Mouse (Mus musculus) MEL (cell line): Measurements from ENCODE around the gene Eprs. TPM values are rescaled to one million over a fixed set of nuclear protein-coding genes. Genes with fewer than 3 reads are reported as not detected.

Experiments used
- DNase-seq: peaks from one replicate; pipeline ENCODE4 v3.0.0; 2011; ENCODE audit warnings: low read depth, low spot score
- H3K27ac ChIP-seq: 2 replicates; pipeline ENCODE4 v1.5.1; 2012; ENCODE audit warnings: low read depth, mild to moderate bottlenecking, control low read depth, low read length, moderate library complexity; ENCODE audit not compliant: control insufficient read depth
- H3K27me3 ChIP-seq, 2 experiments: fragments of 150-350 bp in 1 of 2; sonication (generic) in 1 of 2; 2 replicates each; pipeline ENCODE4 v1.6.1; 2012; ENCODE audit warnings: low read length in 2 of 2, mild to moderate bottlenecking in 2 of 2, improper control_type of control experiment in 1 of 2, moderate library complexity in 1 of 2; ENCODE audit not compliant: insufficient read depth in 2 of 2, control insufficient read depth in 1 of 2
- H3K36me3 ChIP-seq, 2 experiments: 2 replicates each; pipeline ENCODE4 v1.6.1; 2012 to 2014; ENCODE audit warnings: low read length in 2 of 2, improper control_type of control experiment in 1 of 2, inconsistent platforms in 1 of 2, mild to moderate bottlenecking in 1 of 2; ENCODE audit not compliant: insufficient read depth in 2 of 2, control insufficient read depth in 1 of 2
- H3K4me1 ChIP-seq, 2 experiments: fragments of 150-350 bp in 1 of 2; sonication (generic) in 1 of 2; 2 replicates each; pipeline ENCODE4 v1.6.1; 2012; ENCODE audit warnings: low read length in 2 of 2, improper control_type of control experiment in 1 of 2, mild to moderate bottlenecking in 1 of 2; ENCODE audit not compliant: insufficient read depth in 2 of 2, control insufficient read depth in 1 of 2
- H3K4me3 ChIP-seq, 2 experiments: fragments of 150-350 bp in 1 of 2; sonication (generic) in 1 of 2; 2 replicates each; pipeline ENCODE4 v1.5.1; 2012; ENCODE audit warnings: low read depth in 2 of 2, low read length in 2 of 2, mild to moderate bottlenecking in 2 of 2, moderate library complexity in 2 of 2, control low read depth in 1 of 2, improper control_type of control experiment in 1 of 2; ENCODE audit not compliant: control insufficient read depth in 1 of 2, insufficient read depth in 1 of 2
- H3K79me2 ChIP-seq: 2 replicates; pipeline ENCODE4 v1.6.1; 2012; ENCODE audit warnings: mild to moderate bottlenecking, low read length, moderate library complexity; ENCODE audit not compliant: control insufficient read depth, poor library complexity, insufficient read depth
- H3K9ac ChIP-seq: 2 replicates; pipeline ENCODE4 v1.6.1; 2012; ENCODE audit warnings: low read depth, mild to moderate bottlenecking, control low read depth, low read length, moderate library complexity; ENCODE audit not compliant: control insufficient read depth, poor library complexity, severe bottlenecking
- H3K9me3 ChIP-seq: fragments of 150-350 bp; sonication (generic); replicated peaks from 2 replicates; pipeline ENCODE4 v1.6.1; 2012; ENCODE audit warnings: mild to moderate bottlenecking, low read length, improper control_type of control experiment, moderate library complexity; ENCODE audit not compliant: insufficient read depth
- BHLHE40 ChIP-seq: IDR thresholded peaks from 2 replicates; pipeline ENCODE4 v1.6.1; 2012; ENCODE audit warnings: low read depth, mild to moderate bottlenecking, inconsistent platforms, low read length, improper control_type of control experiment, borderline replicate concordance
- CHD1 ChIP-seq: IDR thresholded peaks from 2 replicates; pipeline ENCODE4 v1.6.1; 2012; ENCODE audit warnings: low read depth, mild to moderate bottlenecking, inconsistent platforms, low read length, improper control_type of control experiment
- CTCF ChIP-seq, 3 experiments: IDR thresholded peaks in 2 of 3; conservative IDR thresholded peaks in 1 of 3; 2 replicates each; pipeline ENCODE4 v1.5.1; 2011 to 2012; ENCODE audit warnings: low read length in 3 of 3, low read depth in 2 of 3, mild to moderate bottlenecking in 2 of 3, improper control_type of control experiment in 1 of 3, inconsistent platforms in 1 of 3, mixed read lengths in 1 of 3, moderate library complexity in 1 of 3; ENCODE audit not compliant: control insufficient read depth in 1 of 3, insufficient read depth in 1 of 3, poor library complexity in 1 of 3, severe bottlenecking in 1 of 3
- ELF1 ChIP-seq: IDR thresholded peaks from 2 replicates; pipeline ENCODE4 v1.6.1; 2014; ENCODE audit warnings: low read depth, mild to moderate bottlenecking, inconsistent platforms, low read length, improper control_type of control experiment, moderate library complexity
- EP300 ChIP-seq, 2 experiments: IDR thresholded peaks; 2 replicates each; pipeline ENCODE4 v1.6.1; 2011; ENCODE audit warnings: improper control_type of control experiment in 2 of 2, low read length in 2 of 2, low read depth in 1 of 2, mild to moderate bottlenecking in 1 of 2
- ETS1 ChIP-seq: IDR thresholded peaks from 2 replicates; pipeline ENCODE4 v1.6.1; 2012; ENCODE audit warnings: low read depth, mild to moderate bottlenecking, inconsistent platforms, low read length, improper control_type of control experiment, moderate library complexity
- GABPA ChIP-seq: IDR thresholded peaks from 2 replicates; pipeline ENCODE4 v1.6.1; 2012; ENCODE audit warnings: low read depth, mild to moderate bottlenecking, inconsistent platforms, low read length, improper control_type of control experiment, moderate library complexity
- HCFC1 ChIP-seq: IDR thresholded peaks from 2 replicates; pipeline ENCODE4 v1.6.1; 2012; ENCODE audit warnings: low read depth, mild to moderate bottlenecking, inconsistent platforms, low read length, improper control_type of control experiment, moderate library complexity
- JUND ChIP-seq: IDR thresholded peaks from 2 replicates; pipeline ENCODE4 v1.6.1; 2011; ENCODE audit warnings: low read depth, mild to moderate bottlenecking, improper control_type of control experiment, low read length
- KAT2A ChIP-seq: conservative IDR thresholded peaks from 2 replicates; pipeline ENCODE4 v1.6.1; 2012; ENCODE audit warnings: low read depth, low read length, improper control_type of control experiment, inconsistent platforms
- MAFK ChIP-seq: IDR thresholded peaks from 2 replicates; pipeline ENCODE4 v1.6.1; 2011; ENCODE audit warnings: low read depth, mild to moderate bottlenecking, low read length, improper control_type of control experiment, borderline replicate concordance
- MAX ChIP-seq: IDR thresholded peaks from 2 replicates; pipeline ENCODE4 v1.6.1; 2011; ENCODE audit warnings: low read length, improper control_type of control experiment
- MAZ ChIP-seq: IDR thresholded peaks from 2 replicates; pipeline ENCODE4 v1.6.1; 2012; ENCODE audit warnings: low read depth, mild to moderate bottlenecking, inconsistent platforms, low read length, improper control_type of control experiment
- MEF2A ChIP-seq: IDR thresholded peaks from 2 replicates; pipeline ENCODE4 v1.6.1; 2014; ENCODE audit warnings: low read depth, mild to moderate bottlenecking, inconsistent platforms, low read length, improper control_type of control experiment; ENCODE audit not compliant: poor library complexity, insufficient replicate concordance, severe bottlenecking; ENCODE audit errors: extremely low read depth
- MXI1 ChIP-seq: IDR thresholded peaks from 2 replicates; pipeline ENCODE4 v1.6.1; 2011; ENCODE audit warnings: mild to moderate bottlenecking, low read depth, low read length, improper control_type of control experiment
- MYB ChIP-seq: IDR thresholded peaks from 2 replicates; pipeline ENCODE4 v1.6.1; 2011; ENCODE audit warnings: mild to moderate bottlenecking, low read depth, low read length, improper control_type of control experiment
- MYC ChIP-seq: IDR thresholded peaks from 2 replicates; pipeline ENCODE4 v1.6.1; 2011; ENCODE audit warnings: low read depth, mild to moderate bottlenecking, low read length, improper control_type of control experiment, moderate library complexity
- NELFE ChIP-seq: IDR thresholded peaks from 2 replicates; pipeline ENCODE4 v1.6.1; 2011; ENCODE audit warnings: low read depth, low read length, improper control_type of control experiment
- NRF1 ChIP-seq: IDR thresholded peaks from 2 replicates; pipeline ENCODE4 v1.6.1; 2014; ENCODE audit warnings: low read depth, mild to moderate bottlenecking, inconsistent platforms, low read length, improper control_type of control experiment, moderate library complexity; ENCODE audit not compliant: poor library complexity, insufficient read depth, severe bottlenecking
- POLR2A ChIP-seq, 2 experiments: IDR thresholded peaks; 2 replicates each; pipeline ENCODE4 v1.6.1; 2011 to 2012; ENCODE audit warnings: low read length in 2 of 2, mild to moderate bottlenecking in 2 of 2, control low read depth in 1 of 2, improper control_type of control experiment in 1 of 2, low read depth in 1 of 2, moderate library complexity in 1 of 2; ENCODE audit not compliant: control insufficient read depth in 1 of 2, insufficient read depth in 1 of 2, poor library complexity in 1 of 2
- POLR2AphosphoS2 ChIP-seq: IDR thresholded peaks from 2 replicates; pipeline ENCODE4 v1.6.1; 2011; ENCODE audit warnings: low read length, improper control_type of control experiment
- POLR2AphosphoS5 ChIP-seq: IDR thresholded peaks from 2 replicates; pipeline ENCODE4 v1.6.1; 2012; ENCODE audit warnings: low read depth, borderline replicate concordance, mild to moderate bottlenecking, inconsistent platforms, low read length, moderate library complexity, mixed read lengths
- RCOR1 ChIP-seq: IDR thresholded peaks from 2 replicates; pipeline ENCODE4 v1.6.1; 2012; ENCODE audit warnings: low read depth, mild to moderate bottlenecking, inconsistent platforms, low read length, improper control_type of control experiment
- SIN3A ChIP-seq: IDR thresholded peaks from 2 replicates; pipeline ENCODE4 v1.6.1; 2012; ENCODE audit warnings: low read length, improper control_type of control experiment, inconsistent platforms
- SMC3 ChIP-seq: IDR thresholded peaks from 2 replicates; pipeline ENCODE4 v1.6.1; 2011; ENCODE audit warnings: low read depth, low read length, improper control_type of control experiment
- TCF12 ChIP-seq: IDR thresholded peaks from 2 replicates; pipeline ENCODE4 v1.6.1; 2014; ENCODE audit warnings: low read depth, mild to moderate bottlenecking, inconsistent platforms, low read length, improper control_type of control experiment, moderate library complexity
- UBTF ChIP-seq: IDR thresholded peaks from 2 replicates; pipeline ENCODE4 v1.6.1; 2012; ENCODE audit warnings: low read depth, mild to moderate bottlenecking, inconsistent platforms, low read length, improper control_type of control experiment, moderate library complexity, borderline replicate concordance; ENCODE audit not compliant: insufficient read depth
- USF1 ChIP-seq: IDR thresholded peaks from 2 replicates; pipeline ENCODE4 v1.6.1; 2014; ENCODE audit warnings: low read depth, mild to moderate bottlenecking, inconsistent platforms, low read length, improper control_type of control experiment, moderate library complexity
- ZC3H11A ChIP-seq: IDR thresholded peaks from 2 replicates; pipeline ENCODE4 v1.6.1; 2012; ENCODE audit warnings: low read depth, mild to moderate bottlenecking, inconsistent platforms, low read length, improper control_type of control experiment
- ZKSCAN1 ChIP-seq: IDR thresholded peaks from 2 replicates; pipeline ENCODE4 v1.6.1; 2012; ENCODE audit warnings: low read depth, mild to moderate bottlenecking, inconsistent platforms, low read length, improper control_type of control experiment, moderate library complexity
- ZMIZ1 ChIP-seq: IDR thresholded peaks from 2 replicates; pipeline ENCODE4 v1.6.1; 2012; ENCODE audit warnings: low read depth, mild to moderate bottlenecking, inconsistent platforms, low read length, improper control_type of control experiment, moderate library complexity
- polyA plus RNA-seq, 2 experiments: library from polyadenylated mRNA; stranded (reverse) in 1 of 2; unstranded in 1 of 2; fragments of >175 nt in 1 of 2; fragments of >200 nt in 1 of 2; gene quantifications; 2 replicates each; pipeline versions ENCODE4 v1.2.1 to v1.2.4; 2012; ENCODE audit warnings: low replicate concordance in 2 of 2, low read depth in 1 of 2; ENCODE audit not compliant: insufficient read length in 2 of 2, insufficient read depth in 1 of 2, missing spikeins in 1 of 2
- total RNA-seq: library from RNA; depleted of rRNA; stranded (reverse); fragments of 300-350 nt; gene quantifications from 2 replicates; pipeline ENCODE4 v1.2.3, GENCODE M21; 2012; rRNA removed

Eprs gene
- total RNA-seq (177 and 197 TPM in 2 replicates), polyA plus RNA-seq (100 to 1,000 TPM; 177 to 355 TPM)

- peak; percentile 99 for DNase-seq
These were observed at the start of gene Eprs for GRCm38 (mm10) chr1:185362677-185363520. Eprs (plus strand) TSS chr1:185363044.

GRCm38 (mm10) chr1:185314546-185314945 lies 48.3 kb upstream of the Eprs start:
- H3K79me2 ChIP-seq = no peaks in the 10 kb centered on the region
- H3K27ac ChIP-seq = no peak overlapping the region
- no peaks in the 10 kb centered on the region for H3K27me3 ChIP-seq
- peaks cover 0 to 14% of the 10 kb centered on the region in 2 experiments; a peak in 2 of 4 replicates for H3K36me3 ChIP-seq
- H3K4me3 ChIP-seq = no peak overlapping the region
- no peak for DNase-seq
- no peaks in the 10 kb centered on the region for H3K9me3 ChIP-seq
- no peaks in the 10 kb centered on the region for H3K4me1 ChIP-seq
- H3K9ac ChIP-seq = no peak overlapping the region
- TF ChIP-seq SMC3 (no peak), UBTF (no peak), POLR2AphosphoS5 (no peak), POLR2A (IDR thresholded peaks at IDR 0.05; ENCODE audit: control insufficient read depth in 1 of 2, insufficient read depth in 1 of 2, low read depth in 1 of 2, low read length in 2 of 2, poor library complexity in 1 of 2) (no peak), MAFK (no peak), ZMIZ1 (no peak), CHD1 (no peak), ZKSCAN1 (no peak), MXI1 (no peak), BHLHE40 (no peak), MYC (no peak)
- TF ChIP-seq, all 39 proteins: peak for 0

More at GRCm38 (mm10) chr1:185362677-185363520, at the start of gene Eprs:
- TF ChIP-seq NRF1 (peak; percentile 64), ELF1 (peak; percentile 48; the same call in 1 of the 2 replicates), MYC (peak; percentile 93), JUND (no peak), ETS1 (peak; percentile 85), MYB (no peak), GABPA (peak; percentile 66; the same call in 1 of the 2 replicates), MAZ (peak; percentile 48; the same call in 1 of the 2 replicates), ZMIZ1 (peak; percentile 88), UBTF (no peak), ZC3H11A (peak; percentile 38; the same call in 1 of the 2 replicates), KAT2A (peak; percentile 79), RCOR1 (no peak), POLR2A (IDR thresholded peaks at IDR 0.05; ENCODE audit: control insufficient read depth in 1 of 2, insufficient read depth in 1 of 2, low read depth in 1 of 2, low read length in 2 of 2, poor library complexity in 1 of 2) (peak; percentile 74 to 97), EP300 (IDR thresholded peaks at IDR 0.05; ENCODE audit: low read depth in 1 of 2, low read length in 2 of 2) (peak in 1 of 2 experiments; percentile 17; a peak in 1 of 4 replicates), POLR2AphosphoS2 (peak; percentile 85; the same call in 1 of the 2 replicates), CHD1 (no peak), MXI1 (peak; percentile 97), CTCF (IDR thresholded peaks at IDR 0.05 in 2 of 3, conservative IDR thresholded peaks at IDR 0.05 in 1 of 3; ENCODE audit: control insufficient read depth in 1 of 3, insufficient read depth in 1 of 3, low read depth in 2 of 3, low read length in 3 of 3, poor library complexity in 1 of 3, severe bottlenecking in 1 of 3) (no peak), NELFE (peak; percentile 95), SIN3A (peak; percentile 98), HCFC1 (peak; percentile 96), BHLHE40 (no peak), TCF12 (peak; percentile 75), MAX (peak; percentile 90), USF1 (0 out of 2 replicates have a peak, but pooled peaks have one; percentile 6), MEF2A (no peak)
- Histone ChIP-seq H3K9ac (peak within 1 kb of the TSS; percentile 91), H3K4me1 (peaks cover 4 to 10% of the 10 kb centered on the region in 2 experiments; a peak in 3 of 4 replicates), H3K27me3 (no peaks in the 10 kb centered on the region), H3K9me3 (no peaks in the 10 kb centered on the region), H3K36me3 (peaks cover 17 to 34% of the 10 kb centered on the region in 2 experiments), H3K4me3 (peak within 1 kb of the TSS; percentile 90 to 92), H3K79me2 (peaks cover 46% of the 10 kb centered on the region), H3K27ac (peak within 1 kb of the TSS; percentile 91)
